Mouse (Mus musculus) CH12.LX (cell line): ENCODE results near the gene Pole2.

Experiments
- CTCF ChIP-seq, 2 experiments: IDR thresholded peaks in 1 of 2; conservative IDR thresholded peaks in 1 of 2; 2 replicates each; pipeline ENCODE4 v1.5.1; 2011 to 2012; ENCODE audit warnings: low read depth in 2 of 2, low read length in 2 of 2, improper control_type of control experiment in 1 of 2, inconsistent platforms in 1 of 2, mild to moderate bottlenecking in 1 of 2, moderate library complexity in 1 of 2
- ETS1 ChIP-seq: conservative IDR thresholded peaks from 2 replicates; pipeline ENCODE4 v1.6.1; 2012; ENCODE audit warnings: low read depth, mild to moderate bottlenecking, inconsistent platforms, low read length, improper control_type of control experiment, moderate library complexity
- MAZ ChIP-seq: IDR thresholded peaks from 2 replicates; pipeline ENCODE4 v1.6.1; 2012; ENCODE audit warnings: low read depth, mild to moderate bottlenecking, inconsistent platforms, low read length, improper control_type of control experiment, moderate library complexity
- PAX5 ChIP-seq: IDR thresholded peaks from 2 replicates; pipeline ENCODE4 v1.6.1; 2012; ENCODE audit warnings: low read length, inconsistent platforms, mixed read lengths
- POLR2A ChIP-seq: IDR thresholded peaks from 2 replicates; pipeline ENCODE4 v1.6.1; 2011; ENCODE audit warnings: low read depth, mild to moderate bottlenecking, improper control_type of control experiment, low read length
- RCOR1 ChIP-seq: conservative IDR thresholded peaks from 2 replicates; pipeline ENCODE4 v1.6.1; 2012; ENCODE audit warnings: low read depth, mild to moderate bottlenecking, inconsistent platforms, low read length, improper control_type of control experiment
- SIN3A ChIP-seq: IDR thresholded peaks from 2 replicates; pipeline ENCODE4 v1.6.1; 2012; ENCODE audit warnings: low read length, improper control_type of control experiment, inconsistent platforms
- TCF12 ChIP-seq: IDR thresholded peaks from 2 replicates; pipeline ENCODE4 v1.6.1; 2014; ENCODE audit warnings: low read depth, mild to moderate bottlenecking, inconsistent platforms, low read length, improper control_type of control experiment
- USF1 ChIP-seq: IDR thresholded peaks from 2 replicates; pipeline ENCODE4 v1.6.1; 2014; ENCODE audit warnings: low read depth, mild to moderate bottlenecking, inconsistent platforms, low read length, improper control_type of control experiment
- ZNF384 ChIP-seq: IDR thresholded peaks from 2 replicates; pipeline ENCODE4 v1.6.1; 2012; ENCODE audit warnings: low read depth, low read length, improper control_type of control experiment, inconsistent platforms

DNA sequence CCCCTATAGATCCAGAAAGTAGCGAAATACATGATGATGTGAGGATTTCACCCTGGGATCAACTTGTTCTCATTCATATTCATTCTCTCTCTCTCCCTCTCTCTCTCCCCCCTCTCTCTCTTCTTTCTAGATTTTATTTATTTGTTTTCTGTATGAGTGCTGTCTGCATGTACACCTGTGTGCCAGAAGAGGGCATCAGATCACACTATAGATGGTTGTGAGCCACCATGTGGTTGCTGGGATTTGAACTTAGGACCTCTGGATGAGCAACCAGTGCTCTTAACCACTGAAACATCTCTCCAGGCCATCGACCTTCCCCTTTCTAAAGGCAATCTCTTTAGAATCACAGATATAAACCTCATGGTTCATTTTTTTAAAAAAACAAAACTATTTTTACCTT lies 19.5 kb downstream of the Pole2 start:
- TF ChIP-seq CTCF (conservative IDR thresholded peaks at IDR 0.05 in 1 of 2, IDR thresholded peaks at IDR 0.05 in 1 of 2; ENCODE audit: low read depth in 2 of 2, low read length in 2 of 2) (peak in 1 of 2 experiments; percentile 52; a peak in 2 of 4 replicates), MAZ (no peak), RCOR1 (no peak), TCF12 (no peak), ETS1 (no peak), PAX5 (no peak), SIN3A (no peak), POLR2A (no peak), ZNF384 (no peak), USF1 (no peak)
